Mouse (Mus musculus): ENCODE measurements around the gene Serhl.
A peak's percentile ranks its signal among the peaks of the same experiment; 100 is the strongest.

Serhl gene

GRCm38 (mm10) chr15:83084022-83084640 lies 5.2 kb upstream of the Serhl start:
- DNase-seq (ENCODE audit: low read depth, low spot score), result peak; percentile 41

- peak; percentile 81 for DNase-seq (ENCODE audit: low read depth, low spot score)
Observed at GRCm38 (mm10) chr15:83085901-83086300, 3.4 kb upstream of the Serhl start.

GRCm38 (mm10) chr15:83086636-83087328 lies 2.5 kb upstream of the Serhl start:
- DNase-seq (ENCODE audit: low read depth, low spot score), result no peak

- DNase-seq (ENCODE audit: low read depth, low spot score), result no peak
Observed at GRCm38 (mm10) chr15:83088495-83089428, 544 bp upstream of the Serhl start.

- DNase-seq (ENCODE audit: low read depth, low spot score), result no peak
Observed at GRCm38 (mm10) chr15:83090874-83091273, 1.6 kb downstream of the Serhl start.

- DNase-seq (ENCODE audit: low read depth, low spot score), result no peak
Observed at GRCm38 (mm10) chr15:83093687-83094086, 4.4 kb downstream of the Serhl start.

- DNase-seq (ENCODE audit: low read depth, low spot score), result peak; percentile 58
Observed at GRCm38 (mm10) chr15:83095950-83096349, 6.6 kb downstream of the Serhl start.

- peak; percentile 93 for DNase-seq (ENCODE audit: low read depth, low spot score)
Observed at GRCm38 (mm10) chr15:83099533-83100331, 10.4 kb downstream of the Serhl start.

GRCm38 (mm10) chr15:83100332-83100662 lies 11.0 kb downstream of the Serhl start:
- no peak for DNase-seq (ENCODE audit: low read depth, low spot score)

- DNase-seq (ENCODE audit: low read depth, low spot score), result no peak
Observed at GRCm38 (mm10) chr15:83103111-83103510, 13.8 kb downstream of the Serhl start.

- no peak for DNase-seq (ENCODE audit: low read depth, low spot score)
Observed at GRCm38 (mm10) chr15:83106426-83106825, 17.1 kb downstream of the Serhl start.

- DNase-seq (ENCODE audit: low read depth, low spot score), result no peak
Observed at GRCm38 (mm10) chr15:83107814-83108213, 18.5 kb downstream of the Serhl start.

GRCm38 (mm10) chr15:83111290-83111689 lies 22.0 kb downstream of the Serhl start:
- DNase-seq (ENCODE audit: low read depth, low spot score), result no peak

GRCm38 (mm10) chr15:83111874-83112273 lies 22.6 kb downstream of the Serhl start:
- DNase-seq (ENCODE audit: low read depth, low spot score), result no peak

GRCm38 (mm10) chr15:83112898-83113297 lies 23.6 kb downstream of the Serhl start:
- DNase-seq (ENCODE audit: low read depth, low spot score), result peak; percentile 73

- no peak for DNase-seq (ENCODE audit: low read depth, low spot score)
Observed at GRCm38 (mm10) chr15:83114106-83114505, 24.8 kb downstream of the Serhl start.

GRCm38 (mm10) chr15:83115071-83115470 lies 25.8 kb downstream of the Serhl start:
- no peak for DNase-seq (ENCODE audit: low read depth, low spot score)

- peak; percentile 35 for DNase-seq (ENCODE audit: low read depth, low spot score)
Observed at GRCm38 (mm10) chr15:83118360-83118759, 29.1 kb downstream of the Serhl start.

- DNase-seq (ENCODE audit: low read depth, low spot score), result peak; percentile 80
Observed at GRCm38 (mm10) chr15:83121709-83122565, 32.6 kb downstream of the Serhl start.

- DNase-seq (ENCODE audit: low read depth, low spot score), result peak; percentile 88
Observed at GRCm38 (mm10) chr15:83122566-83123145, 33.4 kb downstream of the Serhl start, which contains the start of gene Rrp7a. Gene Rrp7a, minus strand, starts transcription at chr15:83122801.
